Mouse (Mus musculus): ENCODE results near the gene Erp27.

DNA sequence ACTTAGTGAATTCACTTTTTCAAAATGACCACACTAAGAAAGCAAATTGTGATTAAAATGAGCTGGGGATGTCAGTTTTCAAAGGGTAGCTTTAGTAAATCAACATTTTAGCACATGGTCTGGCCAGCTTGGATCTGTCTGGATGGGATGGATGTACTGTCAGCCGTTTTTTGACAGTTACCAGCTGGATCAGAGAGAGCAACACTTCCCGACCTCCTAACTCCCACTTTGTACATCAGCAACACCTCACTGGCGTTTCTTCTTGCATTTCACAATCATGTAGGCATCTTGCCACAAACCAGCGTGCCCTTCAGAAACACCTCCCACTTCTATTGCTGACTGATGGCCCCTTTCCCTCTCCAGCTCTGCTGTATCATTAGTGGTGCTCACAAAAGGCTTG lies 23.8 kb downstream of the Erp27 start:
- no peak for TF ChIP-seq CTCF (IDR thresholded peaks at IDR 0.05; ENCODE audit: borderline replicate concordance, insufficient read depth, low read length)
- no peak for TF ChIP-seq POLR2A (IDR thresholded peaks at IDR 0.05; ENCODE audit: low read depth, low read length)

Measured in embryonic fibroblast, embryonic 13.5 days (primary cell).